Mouse (Mus musculus) small intestine, adult 2 months (tissue): ENCODE measurements around the gene E2f2. TPM values are rescaled to one million over a fixed set of nuclear protein-coding genes. Genes with fewer than 3 reads are reported as not detected.
A peak's percentile ranks its signal among the peaks of the same experiment; 100 is the strongest.

Experiments
- H3K27ac ChIP-seq: fragments of 200-500 bp; 2 replicates; pipeline ENCODE4 v1.5.1; 2012; ENCODE audit warnings: low read depth, low read length, control low read depth, inconsistent platforms; ENCODE audit not compliant: insufficient read depth
- H3K27me3 ChIP-seq: fragments of 200-500 bp; 2 replicates; pipeline ENCODE4 v1.6.1; 2012; ENCODE audit warnings: mild to moderate bottlenecking, moderate library complexity, low read length, inconsistent platforms; ENCODE audit not compliant: control insufficient read depth, insufficient read depth
- H3K36me3 ChIP-seq: fragments of 200-500 bp; 2 replicates; pipeline ENCODE4 v1.6.1; 2012; ENCODE audit warnings: mild to moderate bottlenecking, low read length, control low read depth, inconsistent platforms; ENCODE audit not compliant: control insufficient read depth, insufficient read depth
- H3K4me1 ChIP-seq: fragments of 200-500 bp; 2 replicates; pipeline ENCODE4 v1.6.1; 2012; ENCODE audit warnings: low read length, inconsistent platforms, mixed read lengths; ENCODE audit not compliant: control insufficient read depth, insufficient read depth, insufficient read length
- H3K4me3 ChIP-seq: fragments of 200-500 bp; 2 replicates; pipeline ENCODE4 v1.5.1; 2012; ENCODE audit warnings: low read depth, mild to moderate bottlenecking, control low read depth, inconsistent platforms, low read length, moderate library complexity
- CTCF ChIP-seq: fragments of 200-500 bp; IDR thresholded peaks from 2 replicates; pipeline ENCODE4 v1.5.1; 2012; ENCODE audit warnings: low read depth, mild to moderate bottlenecking, control low read depth, inconsistent platforms, low read length, moderate library complexity, mixed read lengths; ENCODE audit not compliant: insufficient replicate concordance, insufficient read length; ENCODE audit errors: extremely low read depth
- POLR2A ChIP-seq: fragments of 200-500 bp; IDR thresholded peaks from 2 replicates; pipeline ENCODE4 v1.6.1; 2012; ENCODE audit warnings: low read depth, mild to moderate bottlenecking, control low read depth, inconsistent platforms, low read length, moderate library complexity
- WGBS: fragments of 180-500 bp; shearing (Covaris S2); methylation state at CpG from one replicate; pipeline ENCODE4 v1.1.7; 2018; 5-methylcytosine and 5-hydroxymethylcytosine counted together
- polyA plus RNA-seq: library from polyadenylated mRNA; depleted of rRNA; stranded (reverse); fragments of >200 nt; gene quantifications from 2 replicates; pipeline ENCODE4 v1.2.3, GENCODE M21; 2012

E2f2 gene
- polyA plus RNA-seq, 1 experiment = 11.5 TPM

GRCm38 (mm10) chr4:136195629-136196028 lies 23.4 kb downstream of the E2f2 start:
- Histone ChIP-seq H3K4me3 (no peak overlapping the region), H3K4me1 (peaks cover 11% of the 10 kb centered on the region), H3K27ac (no peak overlapping the region), H3K36me3 (peaks cover 14% of the 10 kb centered on the region), H3K27me3 (no peaks in the 10 kb centered on the region)
- TF ChIP-seq CTCF (no peak), POLR2A (no peak)
- 88% methylated on average over 9 of the region's 9 CpGs for WGBS

- H3K27ac ChIP-seq = peak overlapping the region; percentile 5; the same call in 1 of the 2 replicates
Measured at GRCm38 (mm10) chr4:136196201-136196600, 24.0 kb downstream of the E2f2 start.

GRCm38 (mm10) chr4:136198846-136199245 lies 26.7 kb downstream of the E2f2 start:
- TF ChIP-seq POLR2A (no peak), CTCF (no peak)
- H3K27me3 ChIP-seq = no peaks in the 10 kb centered on the region
- 47% methylated on average over 7 of the region's 7 CpGs for WGBS
- H3K4me3 ChIP-seq = no peak overlapping the region
- H3K36me3 ChIP-seq = no peaks in the 10 kb centered on the region
- peaks cover 11% of the 10 kb centered on the region for H3K4me1 ChIP-seq
- no peak overlapping the region for H3K27ac ChIP-seq

More at GRCm38 (mm10) chr4:136196201-136196600, 24.0 kb downstream of the E2f2 start:
- WGBS = 35% methylated on average over 10 of the region's 10 CpGs
- H3K4me1 ChIP-seq = peaks cover 11% of the 10 kb centered on the region
- no peaks in the 10 kb centered on the region for H3K27me3 ChIP-seq
- no peak for TF ChIP-seq POLR2A
- no peak for TF ChIP-seq CTCF
- peaks cover 9% of the 10 kb centered on the region for H3K36me3 ChIP-seq
- H3K4me3 ChIP-seq = no peak overlapping the region

GRCm38 (mm10) chr4:136199562-136200292 lies 27.5 kb downstream of the E2f2 start:
- Histone ChIP-seq H3K4me3 (no peak overlapping the region), H3K4me1 (peaks cover 11% of the 10 kb centered on the region), H3K36me3 (no peaks in the 10 kb centered on the region), H3K27ac (no peak overlapping the region), H3K27me3 (no peaks in the 10 kb centered on the region)
- TF ChIP-seq CTCF (peak; percentile 93; the same call in 1 of the 2 replicates), POLR2A (no peak)
- WGBS = 28% methylated on average over 9 of the region's 9 CpGs

GRCm38 (mm10) chr4:136202509-136202908 lies 30.3 kb downstream of the E2f2 start:
- Histone ChIP-seq H3K4me1 (peaks cover 10% of the 10 kb centered on the region), H3K4me3 (no peak overlapping the region), H3K36me3 (no peaks in the 10 kb centered on the region), H3K27ac (no peak overlapping the region), H3K27me3 (no peaks in the 10 kb centered on the region)
- 9% methylated on average over 9 of the region's 9 CpGs for WGBS
- TF ChIP-seq POLR2A = no peak
- peak; percentile 88; the same call in 1 of the 2 replicates for TF ChIP-seq CTCF

GRCm38 (mm10) chr4:136204775-136205174 lies 32.6 kb downstream of the E2f2 start:
- H3K4me3 ChIP-seq = no peak overlapping the region
- WGBS = 53% methylated on average over 2 of the region's 2 CpGs
- H3K27me3 ChIP-seq = no peaks in the 10 kb centered on the region
- H3K4me1 ChIP-seq = peaks cover 6% of the 10 kb centered on the region
- H3K36me3 ChIP-seq = no peaks in the 10 kb centered on the region
- no peak overlapping the region for H3K27ac ChIP-seq
- TF ChIP-seq CTCF = no peak
- no peak for TF ChIP-seq POLR2A

GRCm38 (mm10) chr4:136206033-136206893 lies 34.1 kb downstream of the E2f2 start, which contains the start of gene Asap3:
Gene Asap3 (plus strand): TSS chr4:136206365.
- Histone ChIP-seq H3K4me3 (peak within 1 kb of the TSS; percentile 68), H3K36me3 (no peaks in the 10 kb centered on the region), H3K27me3 (no peaks in the 10 kb centered on the region), H3K27ac (no peak within 1 kb of the TSS), H3K4me1 (peaks cover 6% of the 10 kb centered on the region)
- peak; percentile 34; the same call in 1 of the 2 replicates for TF ChIP-seq POLR2A
- TF ChIP-seq CTCF = no peak
- 1% methylated on average over 50 of the region's 54 CpGs for WGBS
